Mouse (Mus musculus): Measurements from ENCODE around the gene Zfp61. TPM values are rescaled to one million over a fixed set of nuclear protein-coding genes. Genes with fewer than 3 reads are reported as not detected.

The Zfp61 gene
- total and polyA plus RNA-seq, 2 experiments from 2014 or later, result 18.3 to 30.3 TPM

- no peak overlapping the region for H3K27ac ChIP-seq (ENCODE audit: low read depth, low read length)
- H3K4me1 ChIP-seq (ENCODE audit: insufficient read depth, low read length), result no peaks in the 10 kb centered on the region
- ATAC-seq (ENCODE audit: low FRiP score) (no peak), DNase-seq (ENCODE audit: low spot score) (no peak)
- no peak overlapping the region for H3K4me2 ChIP-seq (ENCODE audit: low read depth, low read length, poor library complexity, severe bottlenecking)
- no peak overlapping the region for H3K4me3 ChIP-seq (ENCODE audit: low read depth, low read length)
- H3K9me3 ChIP-seq (ENCODE audit: low read length), result no peaks in the 10 kb centered on the region
- no peaks in the 10 kb centered on the region for H3K27me3 ChIP-seq (ENCODE audit: insufficient read depth, low read length)
- TF ChIP-seq CTCF (IDR thresholded peaks at IDR 0.05), result no peak
- no peaks in the 10 kb centered on the region for H3K36me3 ChIP-seq (ENCODE audit: insufficient read depth, low read length)
- H3K9ac ChIP-seq (replicated peaks; ENCODE audit: low read length, poor library complexity, severe bottlenecking), result no peak overlapping the region
- WGBS, result 84% methylated on average over 4 of the region's 4 CpGs
These were observed 21.6 kb upstream of the Zfp61 start for GRCm38 (mm10) chr7:24322593-24322992.

- H3K4me1 ChIP-seq (ENCODE audit: insufficient read depth, low read length), result no peaks in the 10 kb centered on the region; the same call in 1 of the 2 replicates
- H3K27ac ChIP-seq (ENCODE audit: low read depth, low read length), result no peak overlapping the region
- H3K27me3 ChIP-seq (ENCODE audit: insufficient read depth, low read length), result no peaks in the 10 kb centered on the region
- ATAC-seq (ENCODE audit: low FRiP score), result no peak
- H3K4me3 ChIP-seq (ENCODE audit: low read depth, low read length), result no peak overlapping the region
- H3K36me3 ChIP-seq (ENCODE audit: insufficient read depth, low read length), result no peaks in the 10 kb centered on the region
- 78% methylated on average over 6 of the region's 6 CpGs for WGBS
- H3K9me3 ChIP-seq (ENCODE audit: low read length), result no peaks in the 10 kb centered on the region
- no peak for DNase-seq (ENCODE audit: low spot score)
- H3K9ac ChIP-seq (replicated peaks; ENCODE audit: low read length, poor library complexity, severe bottlenecking), result no peak overlapping the region
- TF ChIP-seq CTCF (IDR thresholded peaks at IDR 0.05), result no peak
- H3K4me2 ChIP-seq (ENCODE audit: low read depth, low read length, poor library complexity, severe bottlenecking), result no peak overlapping the region
These were observed 17.9 kb upstream of the Zfp61 start for GRCm38 (mm10) chr7:24318942-24319341.

- peaks cover 10% of the 10 kb centered on the region; the same call in 1 of the 2 replicates for H3K36me3 ChIP-seq (ENCODE audit: insufficient read depth, low read length)
- no peaks in the 10 kb centered on the region; the same call in 1 of the 2 replicates for H3K4me1 ChIP-seq (ENCODE audit: insufficient read depth, low read length)
- peak; percentile 98 for DNase-seq (ENCODE audit: low spot score)
- H3K27me3 ChIP-seq (ENCODE audit: insufficient read depth, low read length), result no peaks in the 10 kb centered on the region
- peak within 1 kb of the TSS; percentile 84 for H3K9ac ChIP-seq (replicated peaks; ENCODE audit: low read length, poor library complexity, severe bottlenecking)
- H3K27ac ChIP-seq (ENCODE audit: low read depth, low read length), result peak within 1 kb of the TSS; percentile 81
- peak within 1 kb of the TSS; percentile 59 for H3K4me3 ChIP-seq (ENCODE audit: low read depth, low read length)
- 2% methylated on average over 33 of the region's 33 CpGs for WGBS
- ATAC-seq (ENCODE audit: low FRiP score), result peak; percentile 95
- TF ChIP-seq CTCF (IDR thresholded peaks at IDR 0.05), result no peak
- H3K4me2 ChIP-seq (ENCODE audit: low read depth, low read length, poor library complexity, severe bottlenecking), result peak within 1 kb of the TSS; percentile 73
- no peaks in the 10 kb centered on the region for H3K9me3 ChIP-seq (ENCODE audit: low read length)
These were observed 15.6 kb upstream of the Zfp61 start, which contains the start of gene Zfp94 for GRCm38 (mm10) chr7:24316567-24317092. Gene Zfp94, minus strand, starts transcription at chr7:24316666.

GRCm38 (mm10) chr7:24315726-24316566, 14.9 kb upstream of the Zfp61 start:
- H3K4me1 ChIP-seq (ENCODE audit: insufficient read depth, low read length), result no peaks in the 10 kb centered on the region; the same call in 1 of the 2 replicates
- WGBS, result 28% methylated on average over 29 of the region's 29 CpGs
- peak; percentile 68 for ATAC-seq (ENCODE audit: low FRiP score)
- H3K4me3 ChIP-seq (ENCODE audit: low read depth, low read length), result peak overlapping the region; percentile 59
- TF ChIP-seq CTCF (IDR thresholded peaks at IDR 0.05), result no peak
- H3K27ac ChIP-seq (ENCODE audit: low read depth, low read length), result peak overlapping the region; percentile 81
- peak overlapping the region; percentile 73 for H3K4me2 ChIP-seq (ENCODE audit: low read depth, low read length, poor library complexity, severe bottlenecking)
- no peak for DNase-seq (ENCODE audit: low spot score)
- H3K36me3 ChIP-seq (ENCODE audit: insufficient read depth, low read length), result peaks cover 16% of the 10 kb centered on the region
- no peaks in the 10 kb centered on the region for H3K27me3 ChIP-seq (ENCODE audit: insufficient read depth, low read length)
- H3K9ac ChIP-seq (replicated peaks; ENCODE audit: low read length, poor library complexity, severe bottlenecking), result peak overlapping the region; percentile 84
- H3K9me3 ChIP-seq (ENCODE audit: low read length), result no peaks in the 10 kb centered on the region

GRCm38 (mm10) chr7:24299823-24300481, 1.1 kb downstream of the Zfp61 start:
- H3K4me1 ChIP-seq (ENCODE audit: insufficient read depth, low read length), result no peaks in the 10 kb centered on the region
- TF ChIP-seq CTCF (IDR thresholded peaks at IDR 0.05), result no peak
- H3K36me3 ChIP-seq (ENCODE audit: insufficient read depth, low read length), result peaks cover 36% of the 10 kb centered on the region
- peak overlapping the region; percentile 73 for H3K4me3 ChIP-seq (ENCODE audit: low read depth, low read length)
- no peak overlapping the region for H3K27ac ChIP-seq (ENCODE audit: low read depth, low read length)
- no peaks in the 10 kb centered on the region for H3K27me3 ChIP-seq (ENCODE audit: insufficient read depth, low read length)
- under 1% methylated on average over 18 of the region's 18 CpGs for WGBS
- H3K9ac ChIP-seq (replicated peaks; ENCODE audit: low read length, poor library complexity, severe bottlenecking), result peak overlapping the region; percentile 24; the same call in 1 of the 2 replicates
- peak; percentile 20; the same call in 1 of the 2 replicates for ATAC-seq (ENCODE audit: low FRiP score)
- peak; percentile 35 for DNase-seq (ENCODE audit: low spot score)
- peak overlapping the region; percentile 79 for H3K4me2 ChIP-seq (ENCODE audit: low read depth, low read length, poor library complexity, severe bottlenecking)
- no peaks in the 10 kb centered on the region for H3K9me3 ChIP-seq (ENCODE audit: low read length)
